Mouse (Mus musculus): ENCODE data around the gene Zfp467.

Gene Zfp467

GRCm38 (mm10) chr6:48445181-48446101 is at the start of gene Zfp467:
Gene Zfp467 (minus strand): TSS chr6:48445825.
- DNase-seq: peak; percentile 78

GRCm38 (mm10) chr6:48493136-48493730 is 47.6 kb upstream of the Zfp467 start:
- peak; percentile 78 for DNase-seq

- DNase-seq: no peak
Measured at GRCm38 (mm10) chr6:48491361-48491760, 45.7 kb upstream of the Zfp467 start.

GRCm38 (mm10) chr6:48489741-48490140 is 44.1 kb upstream of the Zfp467 start:
- no peak for DNase-seq

GRCm38 (mm10) chr6:48487747-48488725 is 42.4 kb upstream of the Zfp467 start:
- peak; percentile 31 for DNase-seq

- no peak for DNase-seq
Measured at GRCm38 (mm10) chr6:48482501-48482900, 36.9 kb upstream of the Zfp467 start.

GRCm38 (mm10) chr6:48478446-48478845 is 32.8 kb upstream of the Zfp467 start:
- peak; percentile 31 for DNase-seq

- DNase-seq: no peak
Measured at GRCm38 (mm10) chr6:48470739-48471138, 25.1 kb upstream of the Zfp467 start.

- no peak for DNase-seq
Measured at GRCm38 (mm10) chr6:48467490-48467889, 21.9 kb upstream of the Zfp467 start.

- peak; percentile 14 for DNase-seq
Measured at GRCm38 (mm10) chr6:48466715-48467114, 21.1 kb upstream of the Zfp467 start.

- DNase-seq: peak; percentile 44
Measured at GRCm38 (mm10) chr6:48464966-48465679, 19.5 kb upstream of the Zfp467 start.

- peak; percentile 53 for DNase-seq
Measured at GRCm38 (mm10) chr6:48452771-48453170, 7.1 kb upstream of the Zfp467 start.

- no peak for DNase-seq
Measured at GRCm38 (mm10) chr6:48452151-48452550, 6.5 kb upstream of the Zfp467 start.

- DNase-seq: peak; percentile 27
Measured at GRCm38 (mm10) chr6:48448527-48448926, 2.9 kb upstream of the Zfp467 start.

GRCm38 (mm10) chr6:48447929-48448328 is 2.3 kb upstream of the Zfp467 start, which contains the start of gene Sspo:
Gene Sspo (plus strand): TSS chr6:48448229.
- no peak for DNase-seq

GRCm38 (mm10) chr6:48446896-48447295 is 1.3 kb upstream of the Zfp467 start:
- DNase-seq: peak; percentile 19

- peak; percentile 45 for DNase-seq
Measured at GRCm38 (mm10) chr6:48446256-48446655, 631 bp upstream of the Zfp467 start.

GRCm38 (mm10) chr6:48444310-48445180 is 1.1 kb downstream of the Zfp467 start:
- DNase-seq: no peak

GRCm38 (mm10) chr6:48443592-48444309 is 1.9 kb downstream of the Zfp467 start:
- DNase-seq: peak; percentile 98

- DNase-seq: peak; percentile 54
Measured at GRCm38 (mm10) chr6:48440306-48441014, 5.2 kb downstream of the Zfp467 start.

All from kidney, adult 9 months (tissue).